Mouse (Mus musculus): ENCODE data around the gene Il6st. TPM values are rescaled to one million over a fixed set of nuclear protein-coding genes. Genes with fewer than 3 reads are reported as not detected.

The Il6st gene
- polyA plus RNA-seq, 1 experiment, result 38.1 TPM

- peak; percentile 74 for DNase-seq
- Histone ChIP-seq H3K36me3 (ENCODE audit: control insufficient read depth, insufficient read depth, low read length) (no peaks in the 10 kb centered on the region), H3K27me3 (ENCODE audit: control insufficient read depth, insufficient read depth, low read length) (no peaks in the 10 kb centered on the region), H3K4me3 (ENCODE audit: control insufficient read depth, insufficient read depth, low read length) (no peak overlapping the region), H3K4me1 (replicated peaks; ENCODE audit: control insufficient read depth, insufficient read depth, low read length) (peaks cover 30% of the 10 kb centered on the region), H3K27ac (ENCODE audit: control insufficient read depth, insufficient read depth, low read length) (peak overlapping the region; percentile 98)
- 5% methylated on average over 5 of the region's 5 CpGs for WGBS
- TF ChIP-seq CTCF (IDR thresholded peaks at IDR 0.05; ENCODE audit: borderline replicate concordance, control insufficient read depth, extremely low read depth, insufficient read depth, low read length, poor library complexity) (no peak), POLR2A (IDR thresholded peaks at IDR 0.05; ENCODE audit: control insufficient read depth, extremely low read depth, insufficient read depth, low read length, poor library complexity) (no peak)
Observed at GRCm38 (mm10) chr13:112433271-112433670, 30.6 kb upstream of the Il6st start.

GRCm38 (mm10) chr13:112435241-112436075 is 28.4 kb upstream of the Il6st start:
- Histone ChIP-seq H3K4me1 (replicated peaks; ENCODE audit: control insufficient read depth, insufficient read depth, low read length) (peaks cover 38% of the 10 kb centered on the region), H3K27ac (ENCODE audit: control insufficient read depth, insufficient read depth, low read length) (peak overlapping the region; percentile 49), H3K36me3 (ENCODE audit: control insufficient read depth, insufficient read depth, low read length) (no peaks in the 10 kb centered on the region), H3K4me3 (ENCODE audit: control insufficient read depth, insufficient read depth, low read length) (no peak overlapping the region), H3K27me3 (ENCODE audit: control insufficient read depth, insufficient read depth, low read length) (no peaks in the 10 kb centered on the region)
- 30% methylated on average over 8 of the region's 8 CpGs for WGBS
- DNase-seq, result no peak
- no peak for TF ChIP-seq POLR2A (IDR thresholded peaks at IDR 0.05; ENCODE audit: control insufficient read depth, extremely low read depth, insufficient read depth, low read length, poor library complexity)
- TF ChIP-seq CTCF (IDR thresholded peaks at IDR 0.05; ENCODE audit: borderline replicate concordance, control insufficient read depth, extremely low read depth, insufficient read depth, low read length, poor library complexity), result no peak

- H3K4me3 ChIP-seq (ENCODE audit: control insufficient read depth, insufficient read depth, low read length), result no peak overlapping the region
- no peak for TF ChIP-seq CTCF (IDR thresholded peaks at IDR 0.05; ENCODE audit: borderline replicate concordance, control insufficient read depth, extremely low read depth, insufficient read depth, low read length, poor library complexity)
- no peaks in the 10 kb centered on the region for H3K36me3 ChIP-seq (ENCODE audit: control insufficient read depth, insufficient read depth, low read length)
- H3K27me3 ChIP-seq (ENCODE audit: control insufficient read depth, insufficient read depth, low read length), result no peaks in the 10 kb centered on the region
- H3K4me1 ChIP-seq (replicated peaks; ENCODE audit: control insufficient read depth, insufficient read depth, low read length), result peaks cover 40% of the 10 kb centered on the region
- DNase-seq, result no peak
- no peak overlapping the region for H3K27ac ChIP-seq (ENCODE audit: control insufficient read depth, insufficient read depth, low read length)
- 91% methylated on average over 7 of the region's 7 CpGs for WGBS
Observed at GRCm38 (mm10) chr13:112436288-112436687, 27.6 kb upstream of the Il6st start.

GRCm38 (mm10) chr13:112438001-112438868 is 25.6 kb upstream of the Il6st start:
- H3K4me1 ChIP-seq (replicated peaks; ENCODE audit: control insufficient read depth, insufficient read depth, low read length), result peaks cover 31% of the 10 kb centered on the region
- no peaks in the 10 kb centered on the region for H3K36me3 ChIP-seq (ENCODE audit: control insufficient read depth, insufficient read depth, low read length)
- no peak overlapping the region for H3K4me3 ChIP-seq (ENCODE audit: control insufficient read depth, insufficient read depth, low read length)
- TF ChIP-seq CTCF (IDR thresholded peaks at IDR 0.05; ENCODE audit: borderline replicate concordance, control insufficient read depth, extremely low read depth, insufficient read depth, low read length, poor library complexity), result no peak
- TF ChIP-seq POLR2A (IDR thresholded peaks at IDR 0.05; ENCODE audit: control insufficient read depth, extremely low read depth, insufficient read depth, low read length, poor library complexity), result 0 out of 2 replicates have a peak, but pooled peaks have one; percentile 20
- H3K27me3 ChIP-seq (ENCODE audit: control insufficient read depth, insufficient read depth, low read length), result no peaks in the 10 kb centered on the region
- DNase-seq, result peak; percentile 46
- peak overlapping the region; percentile 82 for H3K27ac ChIP-seq (ENCODE audit: control insufficient read depth, insufficient read depth, low read length)
- WGBS, result 54% methylated on average over 21 of the region's 21 CpGs

- peak; percentile 53 for DNase-seq
- no peak for TF ChIP-seq POLR2A (IDR thresholded peaks at IDR 0.05; ENCODE audit: control insufficient read depth, extremely low read depth, insufficient read depth, low read length, poor library complexity)
- no peak for TF ChIP-seq CTCF (IDR thresholded peaks at IDR 0.05; ENCODE audit: borderline replicate concordance, control insufficient read depth, extremely low read depth, insufficient read depth, low read length, poor library complexity)
- Histone ChIP-seq H3K27ac (ENCODE audit: control insufficient read depth, insufficient read depth, low read length) (peak overlapping the region; percentile 69), H3K27me3 (ENCODE audit: control insufficient read depth, insufficient read depth, low read length) (no peaks in the 10 kb centered on the region), H3K36me3 (ENCODE audit: control insufficient read depth, insufficient read depth, low read length) (no peaks in the 10 kb centered on the region), H3K4me3 (ENCODE audit: control insufficient read depth, insufficient read depth, low read length) (no peak overlapping the region), H3K4me1 (replicated peaks; ENCODE audit: control insufficient read depth, insufficient read depth, low read length) (peaks cover 28% of the 10 kb centered on the region)
- 14% methylated on average over 15 of the region's 15 CpGs for WGBS
Observed at GRCm38 (mm10) chr13:112439105-112439818, 24.6 kb upstream of the Il6st start.

- no peaks in the 10 kb centered on the region for H3K36me3 ChIP-seq (ENCODE audit: control insufficient read depth, insufficient read depth, low read length)
- TF ChIP-seq CTCF (IDR thresholded peaks at IDR 0.05; ENCODE audit: borderline replicate concordance, control insufficient read depth, extremely low read depth, insufficient read depth, low read length, poor library complexity) (no peak), POLR2A (IDR thresholded peaks at IDR 0.05; ENCODE audit: control insufficient read depth, extremely low read depth, insufficient read depth, low read length, poor library complexity) (no peak)
- H3K27ac ChIP-seq (ENCODE audit: control insufficient read depth, insufficient read depth, low read length), result peak overlapping the region; percentile 69; the same call in 1 of the 2 replicates
- no peaks in the 10 kb centered on the region for H3K27me3 ChIP-seq (ENCODE audit: control insufficient read depth, insufficient read depth, low read length)
- peaks cover 28% of the 10 kb centered on the region for H3K4me1 ChIP-seq (replicated peaks; ENCODE audit: control insufficient read depth, insufficient read depth, low read length)
- peak; percentile 93 for DNase-seq
- no peak overlapping the region for H3K4me3 ChIP-seq (ENCODE audit: control insufficient read depth, insufficient read depth, low read length)
- 14% methylated on average over 9 of the region's 9 CpGs for WGBS
Observed at GRCm38 (mm10) chr13:112439917-112440361, 23.9 kb upstream of the Il6st start.
